Mouse (Mus musculus) NIH3T3 (cell line): ENCODE data around the gene Cpvl.

Source experiments
- DNase-seq: peaks from one replicate; pipeline ENCODE4 v3.0.0-alpha.2; 2012; ENCODE audit warnings: low read depth

The Cpvl gene

GRCm38 (mm10) chr6:53937143-53938134 lies 41.0 kb downstream of the Cpvl start:
- no peak for DNase-seq

DNA sequence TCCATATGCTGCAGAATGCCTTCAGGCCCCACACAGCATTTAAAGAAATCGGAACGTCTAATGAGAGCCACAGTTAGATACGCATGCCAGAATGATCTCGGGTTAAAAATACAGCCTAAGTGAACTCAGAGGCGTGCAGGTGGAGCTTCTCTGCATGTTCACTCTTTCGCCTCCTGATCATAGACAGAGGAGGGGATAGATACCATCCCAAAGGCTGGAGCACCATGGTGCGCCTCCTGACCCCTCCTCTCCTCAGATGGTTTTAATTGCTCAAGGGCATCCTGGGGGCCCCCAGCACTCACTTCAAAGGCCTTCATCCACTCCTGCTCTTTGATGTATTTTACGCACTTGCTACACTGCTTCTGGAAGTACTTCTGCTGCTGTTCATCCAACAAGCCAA lies 46.9 kb downstream of the Cpvl start:
- DNase-seq, result no peak

DNA sequence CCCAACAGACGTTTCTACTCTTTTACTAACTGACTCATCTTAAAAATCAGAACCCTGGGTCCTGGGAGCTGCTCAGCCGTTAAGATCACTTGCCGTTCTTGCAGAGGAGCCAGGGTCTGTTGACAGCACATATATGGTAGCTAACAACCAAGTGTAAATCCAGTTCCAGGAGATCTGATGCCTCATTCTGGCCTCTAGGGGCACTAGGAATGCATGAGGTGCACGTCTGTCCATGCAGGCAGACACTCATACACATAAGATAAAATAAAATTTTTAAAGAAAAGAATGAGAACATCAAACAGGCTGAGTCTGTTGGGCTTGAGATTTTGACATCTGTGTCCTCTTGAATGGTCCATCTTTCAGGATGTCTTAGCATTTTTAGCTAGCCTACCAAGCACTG lies 48.6 kb downstream of the Cpvl start:
- DNase-seq, result no peak

GRCm38 (mm10) chr6:53926197-53926596 lies 52.3 kb downstream of the Cpvl start:
- DNase-seq, result no peak

DNA sequence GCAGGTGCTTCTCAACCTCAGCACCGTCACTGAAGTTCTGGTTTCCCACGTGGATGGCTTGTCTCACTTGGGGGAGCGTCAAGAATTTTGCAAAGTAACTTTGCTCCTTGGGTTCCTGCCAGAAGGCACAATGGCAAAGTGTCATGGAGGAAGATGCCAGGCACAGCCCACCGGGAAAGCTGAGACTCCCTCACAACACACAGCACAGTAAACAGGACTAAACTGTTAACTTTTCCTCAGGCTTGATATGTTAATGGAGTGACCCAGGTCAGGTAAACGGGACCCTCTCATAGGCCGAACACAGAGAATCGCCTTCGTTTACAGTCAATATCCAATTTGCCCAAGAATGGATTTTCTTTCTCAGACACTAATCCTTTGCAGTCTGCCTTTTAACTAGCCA lies 53.3 kb downstream of the Cpvl start:
- no peak for DNase-seq

GRCm38 (mm10) chr6:53920041-53920440 lies 58.4 kb downstream of the Cpvl start:
- no peak for DNase-seq

DNA sequence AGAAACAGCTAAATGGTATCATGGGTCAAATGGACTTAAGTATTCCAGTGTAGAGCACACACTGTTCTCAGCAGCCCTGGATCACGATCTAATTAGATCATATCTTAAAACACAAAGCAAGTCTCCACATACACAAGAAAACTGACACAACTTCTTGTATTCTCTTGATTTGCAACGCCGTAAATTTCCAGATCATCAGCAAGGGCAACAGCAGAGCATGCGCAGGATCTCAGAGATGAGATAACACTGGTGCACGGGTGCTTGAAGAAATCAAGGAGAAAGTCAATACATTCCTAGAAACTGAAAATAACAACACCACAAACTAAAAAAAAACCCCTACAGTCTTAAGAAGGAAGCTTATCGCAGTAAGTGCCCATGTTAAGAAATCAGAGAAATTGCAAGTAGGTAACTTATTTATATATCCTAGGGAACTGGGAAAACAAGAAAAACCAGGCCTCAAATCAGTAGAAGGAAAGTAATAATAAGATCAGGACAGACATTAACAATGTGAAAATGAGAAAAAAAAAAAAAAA lies 61.4 kb downstream of the Cpvl start:
- DNase-seq, result no peak

- DNase-seq, result no peak
These were observed 63.1 kb downstream of the Cpvl start for GRCm38 (mm10) chr6:53915347-53915746.

DNA sequence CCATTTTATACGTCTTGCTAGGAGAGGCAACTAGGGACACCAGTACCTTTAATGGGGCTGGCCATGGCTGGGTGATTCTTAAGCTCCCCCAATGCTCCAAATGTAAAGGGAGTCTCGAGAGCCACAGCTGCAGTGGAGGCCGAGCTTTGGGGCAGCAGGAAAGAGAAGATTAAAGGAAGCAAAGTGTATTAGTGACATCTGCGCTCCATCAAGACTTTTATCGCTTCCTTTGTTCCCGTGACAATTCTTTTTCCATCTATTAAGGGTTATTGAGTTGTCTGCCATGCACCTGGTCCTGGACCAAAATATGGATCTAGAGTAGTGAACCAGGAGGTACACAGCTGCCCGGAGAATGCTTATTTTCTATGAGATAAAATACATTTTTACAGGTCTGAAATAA lies 65.3 kb downstream of the Cpvl start:
- DNase-seq, result no peak

DNA sequence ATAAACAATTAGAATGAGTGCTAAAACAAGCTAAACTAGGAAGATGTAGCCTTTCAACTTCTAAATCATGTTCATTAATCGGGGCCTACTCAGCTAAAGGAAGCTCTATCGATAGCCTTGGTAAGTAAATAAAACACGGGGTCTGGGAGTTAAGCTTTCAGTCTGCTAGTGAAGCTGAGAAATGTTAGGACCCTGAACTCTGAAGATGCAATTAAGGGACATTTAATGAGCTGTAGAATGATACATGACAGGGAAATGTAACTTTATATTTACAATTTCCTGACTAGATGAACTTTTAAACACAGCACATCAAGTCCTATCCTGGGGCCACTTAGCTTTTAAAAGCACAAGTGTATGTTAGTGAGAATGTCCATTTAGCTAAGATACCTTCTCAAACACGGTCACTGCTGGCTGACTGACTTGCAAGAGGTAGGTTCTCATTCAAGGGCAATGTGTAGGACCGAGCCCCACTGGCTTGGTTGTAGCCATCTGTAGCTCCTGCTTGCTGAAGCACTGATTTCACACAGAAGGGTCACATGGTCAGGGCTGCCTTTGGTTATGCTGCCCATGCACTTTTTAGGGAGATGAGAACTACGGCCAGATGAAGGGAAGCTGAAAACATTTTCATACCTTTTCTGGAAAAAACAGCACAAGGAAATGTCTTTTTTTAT lies 66.2 kb downstream of the Cpvl start:
- no peak for DNase-seq

GRCm38 (mm10) chr6:53909986-53910385 lies 68.5 kb downstream of the Cpvl start:
- no peak for DNase-seq

GRCm38 (mm10) chr6:53909446-53909845 lies 69.0 kb downstream of the Cpvl start:
- DNase-seq, result no peak

DNA sequence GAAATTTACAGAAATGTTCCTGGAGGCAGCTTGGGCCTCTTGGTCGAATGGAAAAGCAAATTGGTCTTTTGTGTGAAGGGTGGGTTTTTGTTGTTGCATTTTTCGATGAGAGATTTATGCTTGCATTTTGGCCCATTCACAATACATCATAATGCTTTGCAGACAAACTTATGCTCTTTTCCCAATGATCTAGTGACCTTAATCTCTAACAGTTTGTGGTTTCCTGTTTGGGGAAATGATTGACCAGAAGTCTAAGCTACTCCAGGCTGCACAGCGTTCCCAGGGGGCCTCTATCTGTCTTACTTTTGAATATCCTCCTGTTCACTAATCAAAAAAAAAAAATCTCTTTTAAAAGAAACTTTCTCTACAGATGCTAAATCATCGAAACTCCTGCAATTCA lies 71.6 kb downstream of the Cpvl start:
- DNase-seq, result no peak

DNA sequence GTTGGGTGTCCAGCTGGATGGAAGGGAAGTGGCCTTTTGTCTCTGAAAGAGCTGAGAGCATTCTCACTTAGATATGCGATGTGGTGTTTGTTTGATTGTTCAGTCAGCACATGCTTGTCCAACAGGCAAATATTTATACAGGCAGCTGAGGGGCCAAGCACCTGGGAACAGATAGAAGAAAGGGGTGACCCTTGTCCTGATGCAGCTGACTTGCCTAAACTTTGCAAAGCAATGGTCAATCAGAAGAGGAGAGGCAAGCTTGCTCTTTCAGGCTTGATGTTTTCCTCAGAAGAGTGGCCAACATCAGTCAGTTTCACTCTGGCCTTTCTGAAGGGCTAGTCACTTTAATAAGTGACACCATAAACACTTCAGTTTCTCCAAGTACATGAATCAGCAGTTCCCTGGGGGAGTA lies 72.4 kb downstream of the Cpvl start:
- no peak for DNase-seq

DNA sequence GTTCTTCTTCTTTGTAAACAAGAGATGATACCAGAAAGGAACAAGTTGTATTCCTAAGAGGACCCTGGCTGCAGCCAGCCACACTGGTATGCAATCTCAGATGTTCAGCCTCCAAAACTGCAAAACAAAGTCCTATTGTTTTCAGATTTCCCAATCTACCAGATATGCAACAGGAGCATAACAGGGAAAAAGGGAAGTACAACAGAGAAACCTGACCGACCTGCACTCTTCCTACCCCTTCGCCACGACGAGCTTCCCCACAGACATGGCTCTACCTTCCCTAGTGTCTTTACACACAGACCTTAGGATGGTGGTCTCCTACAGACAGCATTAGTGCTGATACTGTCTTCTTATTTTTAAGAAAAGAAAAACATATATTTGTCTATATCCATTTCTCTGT lies 72.9 kb downstream of the Cpvl start:
- no peak for DNase-seq

DNA sequence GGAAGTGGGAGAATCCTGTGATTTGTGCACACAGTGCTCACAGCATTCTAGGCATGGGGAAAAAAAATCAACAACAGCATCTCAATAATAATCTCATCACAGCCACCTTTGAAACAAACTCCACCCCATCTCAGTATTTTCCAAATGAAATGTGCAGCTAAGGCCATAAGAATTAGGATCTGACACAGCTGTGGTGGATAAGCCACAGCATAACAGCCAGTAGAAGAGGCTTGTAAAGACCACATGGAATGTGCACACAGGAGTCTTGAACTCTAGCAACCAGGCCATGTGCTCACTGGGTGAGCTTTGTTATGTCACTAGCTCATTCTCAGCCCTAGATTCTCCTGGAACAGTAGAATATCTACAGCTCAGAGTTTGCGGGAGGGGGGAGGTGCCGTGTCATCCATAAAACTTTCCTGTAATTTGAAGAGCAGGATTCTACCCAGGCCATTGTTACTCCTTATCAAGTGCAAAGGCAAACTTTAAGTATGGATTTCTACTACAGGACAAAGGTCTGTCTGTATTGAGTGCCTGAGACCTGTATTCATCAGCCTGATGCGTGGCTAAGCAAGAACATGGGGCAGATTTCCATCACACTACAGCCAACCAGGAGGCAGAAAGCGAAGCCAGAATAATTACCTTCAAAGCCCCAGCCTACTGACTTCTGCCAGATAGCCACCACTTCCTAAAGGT lies 73.6 kb downstream of the Cpvl start:
- DNase-seq, result no peak

DNA sequence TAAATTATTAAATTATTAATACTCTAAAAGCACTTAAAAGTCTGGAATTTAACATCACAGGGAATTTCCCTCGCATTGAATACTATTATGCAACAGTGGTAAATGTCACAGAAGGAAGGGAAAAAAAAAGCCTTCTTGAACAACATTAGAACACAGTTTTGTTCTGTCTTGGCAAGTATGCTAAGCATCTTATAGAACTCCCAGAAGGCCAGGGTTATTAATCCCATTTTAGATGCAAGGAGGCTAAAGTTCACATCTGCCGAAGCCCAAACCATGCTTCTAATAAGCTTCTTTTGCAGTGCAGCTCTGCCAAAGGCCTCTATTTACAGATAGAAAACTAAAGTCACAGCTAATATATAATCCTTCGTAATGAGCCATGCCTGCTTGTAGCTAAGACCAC lies 74.3 kb downstream of the Cpvl start:
- no peak for DNase-seq

GRCm38 (mm10) chr6:53901741-53902140 lies 76.7 kb downstream of the Cpvl start:
- no peak for DNase-seq

- DNase-seq, result no peak
These were observed 80.5 kb downstream of the Cpvl start for GRCm38 (mm10) chr6:53897872-53898464.

DNA sequence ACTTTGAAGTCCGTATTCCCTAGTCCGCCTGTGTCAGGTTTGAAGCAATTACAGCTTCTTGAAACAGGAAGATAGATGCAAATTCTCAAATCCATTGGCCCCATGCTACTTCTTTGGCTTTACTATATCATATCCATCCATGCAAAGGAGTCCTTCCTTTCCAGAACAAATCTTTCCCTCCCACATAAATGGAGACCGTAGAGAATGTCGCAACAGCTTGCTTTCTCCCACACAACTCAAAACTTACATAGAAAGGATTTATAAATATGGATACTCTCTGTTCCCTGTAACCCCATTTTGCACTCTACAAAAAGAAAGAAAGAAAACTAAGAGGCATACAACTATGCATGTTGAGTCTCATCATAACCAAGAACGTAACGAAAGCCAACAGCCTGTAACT lies 81.3 kb downstream of the Cpvl start:
- DNase-seq, result no peak

DNA sequence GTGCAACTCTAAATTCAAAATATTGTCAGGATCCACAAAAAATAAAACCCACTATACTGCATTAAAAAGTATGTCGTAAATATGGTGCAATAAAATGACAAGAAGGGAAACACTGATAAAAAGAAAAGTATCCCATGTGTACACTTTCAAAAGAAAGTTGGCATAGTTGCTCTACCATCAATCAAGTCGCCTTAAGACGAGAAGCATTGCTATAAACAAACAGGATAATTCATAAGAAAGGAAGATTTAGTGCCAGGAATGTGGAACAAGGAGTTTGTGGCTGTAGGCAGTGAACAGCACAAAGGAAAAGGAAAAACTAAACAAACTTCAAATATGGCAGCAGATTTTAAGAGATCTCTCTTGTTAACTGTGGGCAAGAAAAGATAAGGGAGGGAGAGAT lies 84.7 kb downstream of the Cpvl start:
- DNase-seq, result no peak

- no peak for DNase-seq
These were observed 87.4 kb downstream of the Cpvl start for GRCm38 (mm10) chr6:53891109-53891508.
